Mouse (Mus musculus): Measurements from ENCODE around the gene Tmem150c.
A peak's percentile ranks its signal among the peaks of the same experiment; 100 is the strongest.

Tmem150c gene

DNA sequence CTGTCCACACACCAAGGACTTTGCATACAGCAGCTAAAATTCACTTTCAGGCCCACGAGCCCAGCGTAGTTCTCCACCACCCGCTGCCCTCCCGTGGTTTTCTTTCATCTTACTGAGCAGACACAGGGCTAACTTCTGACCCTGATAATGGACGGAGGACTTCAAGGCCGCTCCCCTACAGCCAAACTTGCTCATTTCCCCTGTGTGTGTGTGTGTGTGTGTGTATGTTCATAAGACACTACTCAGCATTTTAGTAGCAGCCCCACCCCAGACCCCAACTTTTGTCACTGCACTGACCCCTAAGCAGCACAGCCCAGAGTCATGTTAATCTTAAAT lies at the start of gene Tmem150c:
Gene Tmem150c, minus strand, starts transcription at position 171 of the 336 bp plus-strand sequence.
- no peak for DNase-seq (ENCODE audit: low spot score in 2 of 2)

DNA sequence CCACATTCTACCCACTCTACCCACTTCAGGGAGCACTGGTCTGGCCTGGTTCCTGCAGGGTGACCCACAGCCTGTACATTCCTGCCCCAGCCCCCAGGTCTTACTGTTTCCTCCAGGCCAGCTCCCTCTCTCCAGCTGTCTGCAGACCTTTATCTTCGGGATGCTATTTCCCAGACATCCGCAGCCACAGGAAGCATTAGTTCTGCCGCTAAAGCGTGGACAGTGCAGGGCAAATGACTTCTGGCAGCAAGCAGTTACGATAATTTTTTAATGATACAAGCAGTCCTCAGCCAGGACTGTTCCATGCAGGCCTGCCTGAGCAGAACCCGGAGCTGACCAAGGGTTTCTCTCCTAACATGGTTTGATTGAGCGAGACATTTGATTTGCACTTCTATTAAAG lies 49.5 kb upstream of the Tmem150c start:
- no peak for DNase-seq (ENCODE audit: low spot score in 2 of 2)

DNA sequence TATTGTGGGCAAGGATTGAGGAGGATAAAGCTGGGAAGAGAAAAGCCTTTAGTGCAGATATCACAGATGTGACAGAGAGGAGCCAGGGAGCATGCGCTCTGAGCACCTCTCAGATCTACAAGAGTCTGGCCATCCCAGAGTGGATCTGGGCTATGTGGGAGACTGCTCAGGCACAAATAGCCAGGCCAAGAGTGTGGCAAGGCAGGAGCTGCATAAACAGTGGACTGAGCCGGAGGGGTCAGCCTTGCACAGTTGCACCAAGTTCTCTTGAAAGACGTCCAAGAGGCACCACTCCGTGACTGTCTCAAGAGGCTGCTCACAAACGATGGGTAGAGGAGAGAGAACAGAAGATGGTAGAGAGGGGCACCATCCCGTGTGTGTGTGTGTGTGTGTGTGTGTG lies 47.1 kb upstream of the Tmem150c start:
- DNase-seq (ENCODE audit: low spot score in 2 of 2) = no peak

DNA sequence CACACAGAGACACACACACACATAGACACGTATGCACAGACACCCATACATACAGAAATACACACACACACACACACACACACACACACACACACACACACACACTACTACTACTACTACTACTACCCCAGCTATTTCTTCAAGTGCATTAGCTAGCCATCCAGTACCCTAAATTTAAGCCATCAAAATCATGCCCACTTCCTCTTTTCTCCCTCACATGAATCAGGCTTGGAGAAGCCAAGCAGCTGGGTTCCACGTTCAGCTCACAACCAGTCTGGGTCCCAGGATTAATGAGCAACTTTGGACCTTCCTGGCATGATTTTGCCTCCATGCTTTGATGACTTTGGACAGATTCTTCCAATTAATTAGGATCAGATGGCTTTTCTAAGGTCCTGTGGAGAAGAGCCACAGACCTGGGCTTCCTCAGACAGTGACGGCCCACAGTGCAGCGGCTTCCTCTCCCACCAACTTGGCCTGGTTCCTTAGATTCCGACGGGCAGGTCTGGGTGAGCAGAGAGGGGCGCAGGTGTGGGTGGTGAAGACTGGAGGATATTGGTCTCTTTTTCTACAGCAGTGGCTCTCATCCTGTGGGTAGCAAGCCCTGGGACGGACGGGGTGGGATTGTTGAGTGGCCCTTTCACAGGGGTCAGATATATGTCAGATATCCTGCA lies 46.0 kb upstream of the Tmem150c start:
- no peak for DNase-seq (ENCODE audit: low spot score in 2 of 2)

DNA sequence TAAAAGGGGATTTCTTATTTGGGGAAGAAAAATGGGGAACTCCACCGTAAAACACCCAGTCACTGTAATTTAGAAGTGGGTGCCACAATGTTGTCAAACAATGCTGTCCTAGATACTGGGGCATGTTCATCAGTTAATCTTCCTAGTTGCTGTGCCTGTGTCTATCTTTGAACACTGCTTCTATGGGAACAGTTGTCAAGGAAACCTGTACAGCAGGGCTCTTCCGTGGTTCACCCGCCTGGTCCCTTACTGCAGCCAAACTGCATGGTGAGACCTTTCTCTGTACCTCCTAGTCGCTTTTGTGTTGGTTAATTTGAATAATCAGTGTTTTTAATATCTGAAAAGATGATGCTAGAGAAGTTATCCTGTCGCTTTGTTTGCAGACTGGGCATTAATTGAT lies 41.2 kb upstream of the Tmem150c start:
- DNase-seq (ENCODE audit: low spot score in 2 of 2) = no peak

DNA sequence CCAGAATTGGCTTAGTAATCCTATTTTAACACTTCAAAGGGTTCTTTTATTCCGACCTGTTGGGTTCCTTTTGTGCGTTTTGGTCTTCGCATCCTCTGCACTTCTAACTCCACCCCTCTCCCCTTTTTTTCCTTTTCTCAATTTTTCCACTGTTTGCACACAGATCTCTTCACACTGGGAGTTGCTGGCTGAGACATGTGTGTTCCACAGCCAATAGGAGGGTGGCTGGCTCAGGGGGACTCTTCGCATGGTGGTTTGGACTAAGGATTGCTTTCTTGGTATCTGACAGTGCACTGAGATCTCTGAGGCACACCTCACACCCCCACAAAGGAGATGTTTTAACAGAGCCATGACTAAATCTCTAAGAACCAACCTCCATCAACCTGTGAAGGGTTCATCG lies 40.7 kb upstream of the Tmem150c start:
- no peak for DNase-seq (ENCODE audit: low spot score in 2 of 2)

DNA sequence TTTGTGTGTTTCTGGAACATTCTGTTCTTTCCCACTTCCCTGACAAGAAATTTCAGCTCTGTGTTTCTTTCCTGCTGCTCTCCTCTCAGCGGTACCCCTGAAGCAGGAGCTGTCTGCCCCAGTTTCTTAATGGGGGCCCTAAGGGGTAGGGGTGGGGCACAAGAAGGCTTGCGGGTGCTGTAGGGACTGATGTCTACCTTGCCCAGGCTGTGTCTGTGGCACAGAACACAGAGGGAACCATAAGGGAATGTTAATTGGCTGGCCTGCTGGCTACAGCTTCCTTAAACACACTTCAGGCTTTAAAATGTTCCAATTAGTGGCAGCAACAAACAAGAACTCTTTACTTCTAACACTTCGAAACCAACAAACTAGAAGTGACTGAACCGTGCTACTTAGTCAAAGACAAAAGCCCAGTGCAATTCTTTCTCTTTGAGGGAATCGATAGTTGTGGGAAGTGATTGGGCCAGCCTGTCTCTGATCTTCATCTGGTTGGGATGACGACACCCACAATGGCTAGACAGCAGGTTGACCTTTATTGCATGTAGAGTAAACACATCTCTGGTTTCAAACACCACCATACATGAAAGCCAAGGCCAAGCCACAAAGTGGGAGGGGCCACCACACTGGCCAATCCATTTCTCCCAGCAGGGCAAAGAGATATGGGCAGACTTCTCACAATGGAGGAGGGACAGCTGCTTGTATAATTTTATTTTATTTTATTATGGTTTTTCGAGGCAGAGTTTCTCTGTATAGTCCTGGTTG lies 39.7 kb upstream of the Tmem150c start:
- DNase-seq (ENCODE audit: low spot score in 2 of 2) = no peak

DNA sequence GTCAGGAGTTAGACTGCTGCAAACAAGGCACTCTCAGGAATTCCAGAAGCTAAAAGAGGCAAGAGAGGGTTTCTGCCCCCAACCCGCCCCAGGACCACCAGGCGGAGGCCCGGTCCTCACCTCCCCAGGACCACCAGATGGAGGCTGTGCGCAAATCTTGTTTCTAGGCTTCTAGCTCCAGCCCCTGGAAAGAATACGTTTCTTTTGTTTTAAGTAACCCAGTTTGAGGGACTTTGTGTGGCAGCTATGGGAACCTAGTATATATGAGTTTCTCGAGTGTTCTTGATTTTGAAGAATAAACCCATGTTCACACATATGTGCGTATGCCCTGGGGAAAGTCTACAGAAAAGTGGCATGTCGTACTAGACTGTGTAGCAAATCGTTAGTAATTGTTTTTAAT lies 37.9 kb upstream of the Tmem150c start:
- DNase-seq (ENCODE audit: low spot score in 2 of 2) = no peak

DNA sequence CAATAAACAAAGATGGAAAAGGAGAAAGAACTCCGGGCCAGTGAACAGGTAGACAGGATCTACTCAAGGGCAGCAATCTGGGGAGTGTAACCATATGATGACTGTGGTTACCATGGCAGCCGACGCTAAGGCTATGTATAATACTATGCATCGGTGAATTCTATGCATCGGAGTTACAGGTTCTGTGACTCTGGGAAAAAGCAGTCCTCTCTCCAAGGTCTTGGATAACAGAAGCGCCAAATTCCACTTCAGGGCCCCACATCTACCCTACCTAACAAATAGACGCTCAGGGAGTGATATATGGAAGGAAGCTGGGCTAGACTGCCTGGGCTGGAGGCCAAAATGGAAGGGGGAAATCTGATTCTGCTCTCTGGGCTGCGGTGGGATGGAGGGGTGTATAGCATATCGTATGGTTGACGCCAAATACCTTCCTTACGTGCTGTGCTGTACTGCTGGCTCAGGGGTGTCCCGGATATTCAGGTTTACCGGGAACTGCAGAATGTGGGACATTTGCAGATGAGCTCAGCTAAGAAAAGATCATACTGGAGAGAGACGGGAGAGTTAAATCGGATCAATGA lies 37.3 kb upstream of the Tmem150c start:
- no peak for DNase-seq (ENCODE audit: low spot score in 2 of 2)

DNA sequence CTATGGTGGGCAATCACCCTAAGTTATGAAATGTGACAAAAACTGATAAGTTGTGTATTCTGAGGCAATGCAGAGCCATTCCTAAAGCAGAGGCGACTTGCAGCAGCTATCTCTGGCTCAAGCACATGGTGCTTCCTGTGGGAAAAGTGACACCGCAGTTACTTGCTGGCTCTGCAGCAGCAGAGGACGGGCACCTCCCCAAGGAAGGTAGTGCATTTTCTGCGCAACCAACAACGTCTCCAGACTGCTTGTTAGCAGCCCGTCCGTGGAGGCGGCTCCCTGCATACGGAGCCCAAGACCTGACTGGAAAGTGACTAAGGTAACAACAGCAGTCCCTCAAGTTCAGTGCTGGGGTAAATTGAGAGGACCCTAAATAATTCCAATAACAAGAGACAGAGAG lies 36.8 kb upstream of the Tmem150c start:
- DNase-seq (ENCODE audit: low spot score in 2 of 2) = no peak

DNA sequence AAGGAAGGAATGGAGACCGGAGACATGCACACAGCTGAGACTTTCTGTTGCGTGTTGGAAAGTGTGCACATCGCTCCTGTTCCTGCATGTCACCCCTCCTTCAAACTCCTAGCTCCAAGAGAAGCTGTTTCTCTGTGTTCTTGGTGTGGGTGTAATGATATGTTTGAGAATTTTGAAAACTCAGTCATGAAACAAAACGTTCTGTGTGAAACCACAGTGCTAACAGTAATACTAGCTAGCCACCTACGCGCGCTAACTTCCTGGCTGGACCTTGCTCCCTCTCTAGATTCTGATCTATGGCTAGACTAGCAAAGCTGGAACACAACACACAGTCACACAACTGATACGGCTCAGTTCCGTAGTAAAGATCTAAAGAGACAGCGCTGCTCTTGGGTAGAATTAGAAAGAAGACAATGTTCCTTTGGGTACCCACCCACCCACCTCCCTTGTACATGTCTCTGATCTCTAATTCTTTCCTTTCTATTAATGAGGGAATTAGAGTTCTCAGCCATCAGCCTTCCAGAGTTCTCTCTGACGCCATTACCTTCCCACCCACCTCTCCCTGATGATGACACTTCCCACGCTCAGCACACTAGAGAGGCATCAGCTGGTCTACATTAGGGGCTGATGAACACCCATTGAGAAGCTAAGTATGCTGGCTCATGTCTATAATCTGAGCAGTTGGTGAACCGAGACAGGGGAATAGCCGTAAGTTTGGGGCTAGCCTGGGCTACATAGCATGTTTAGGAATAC lies 32.0 kb upstream of the Tmem150c start:
- DNase-seq (ENCODE audit: low spot score in 2 of 2) = no peak

DNA sequence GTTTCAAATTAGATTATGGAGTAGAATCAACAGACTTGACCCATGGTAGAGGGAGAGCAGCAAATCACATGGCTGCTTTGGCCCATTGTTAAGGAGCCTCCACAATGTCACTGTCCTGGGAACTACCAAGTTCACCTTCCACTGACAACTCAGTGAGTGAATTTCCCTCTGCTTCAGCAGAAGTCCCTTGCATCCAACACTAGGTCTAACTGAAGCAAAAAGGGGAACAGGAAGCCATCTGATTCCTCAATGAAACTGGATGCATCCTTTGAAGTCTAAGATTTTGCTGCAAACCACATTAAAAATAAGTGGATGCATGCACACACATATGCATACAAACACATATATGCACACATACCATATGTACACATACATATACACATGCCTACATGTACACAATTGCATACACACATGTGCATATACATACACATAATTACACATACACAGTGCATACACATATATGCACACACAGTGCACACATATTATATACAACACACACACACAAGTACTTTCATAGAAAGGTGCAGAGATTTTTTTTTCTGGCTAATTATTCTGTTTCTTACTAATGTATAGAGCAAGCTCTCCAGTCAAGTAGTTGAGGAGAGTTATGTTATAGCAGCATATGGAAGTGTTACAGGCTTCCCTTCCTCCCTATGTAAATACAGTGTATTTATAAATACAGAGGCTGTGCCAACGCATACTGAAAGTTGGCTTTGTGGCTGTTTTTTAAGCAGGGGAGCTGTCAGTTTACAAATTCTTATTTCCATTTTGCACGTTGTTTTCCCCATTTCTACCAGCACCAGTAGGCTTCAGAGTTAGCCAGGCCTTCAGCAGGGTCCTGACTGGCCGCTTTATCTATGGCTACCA lies 27.7 kb upstream of the Tmem150c start:
- DNase-seq (ENCODE audit: low spot score in 2 of 2) = no peak

DNA sequence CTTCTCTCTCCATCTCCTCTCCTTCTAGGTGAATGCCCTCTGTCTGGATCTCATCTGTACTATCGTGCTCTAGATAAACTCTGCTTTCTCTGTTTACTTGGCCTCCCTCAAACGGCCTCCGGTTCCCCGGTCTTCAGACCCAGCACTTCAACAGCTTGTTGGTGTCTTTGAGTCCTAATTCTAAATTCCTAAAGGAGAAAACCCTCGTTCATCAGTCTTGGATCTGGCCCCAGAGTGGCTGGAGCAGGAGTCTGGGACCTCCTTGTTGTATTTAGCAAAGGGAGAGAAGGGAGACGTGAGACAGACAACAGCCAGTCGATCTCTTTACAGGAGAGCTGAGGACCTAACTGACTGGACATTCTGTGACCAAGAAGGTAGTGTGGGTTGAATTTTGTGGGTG lies 27.0 kb upstream of the Tmem150c start:
- DNase-seq (ENCODE audit: low spot score in 2 of 2) = no peak

DNA sequence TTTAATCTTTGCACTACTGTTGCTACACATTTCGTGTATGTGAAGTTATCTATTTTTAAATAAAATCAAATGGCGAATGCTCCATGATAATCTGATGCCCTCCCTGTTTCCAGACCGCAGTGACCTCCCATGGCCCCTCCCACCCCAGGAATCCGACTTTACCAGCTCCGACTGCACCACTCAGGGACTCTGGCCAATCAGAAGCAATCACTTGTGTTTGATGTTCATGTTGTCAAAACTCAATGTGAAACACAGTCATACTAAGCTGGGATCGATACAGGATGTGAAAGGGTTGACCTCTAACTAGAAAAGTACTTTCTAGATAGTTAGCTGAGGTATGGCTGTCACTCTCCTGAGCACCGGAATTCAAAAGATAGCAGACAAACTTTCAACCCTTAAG lies 26.3 kb upstream of the Tmem150c start:
- DNase-seq (ENCODE audit: low spot score in 2 of 2) = no peak

DNA sequence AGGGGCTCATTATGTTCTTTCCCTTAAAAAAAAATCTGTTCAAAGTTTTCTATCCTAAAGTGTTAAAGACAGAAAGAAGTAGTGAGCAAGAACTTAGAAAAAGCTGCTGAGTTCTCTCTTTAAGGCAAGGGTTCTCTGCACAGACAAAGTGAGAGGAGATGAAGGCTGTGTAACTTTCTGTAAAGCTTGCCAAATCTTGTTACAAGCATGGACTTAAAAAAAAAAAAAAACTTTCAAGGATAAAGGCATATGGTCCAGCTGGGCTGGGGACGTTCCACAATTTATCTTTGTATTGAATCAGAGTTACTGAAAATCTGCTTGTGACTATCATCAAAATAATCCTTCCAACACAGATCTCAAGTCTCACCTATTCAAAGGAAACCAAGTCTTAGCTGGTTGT lies 21.4 kb upstream of the Tmem150c start:
- no peak for DNase-seq (ENCODE audit: low spot score in 2 of 2)

DNA sequence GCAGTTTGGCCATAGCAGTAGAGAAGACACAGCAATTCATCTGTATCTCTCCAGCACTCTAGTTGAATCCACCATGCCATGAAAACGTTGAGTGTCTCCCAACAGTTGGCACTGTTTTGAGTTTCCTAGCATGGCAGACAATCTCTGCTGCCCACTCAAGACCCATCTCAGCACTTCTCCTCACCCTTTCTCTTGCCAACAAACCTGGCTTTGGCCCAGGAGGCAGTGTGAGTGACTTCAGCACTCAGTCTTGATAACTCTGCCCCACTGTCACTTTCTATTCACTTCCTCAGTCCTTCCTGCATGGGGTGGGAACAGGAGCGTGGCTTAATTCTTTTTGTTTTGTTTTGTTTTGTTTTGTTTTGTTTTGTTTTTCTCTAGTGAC lies 19.2 kb upstream of the Tmem150c start:
- no peak for DNase-seq (ENCODE audit: low spot score in 2 of 2)

DNA sequence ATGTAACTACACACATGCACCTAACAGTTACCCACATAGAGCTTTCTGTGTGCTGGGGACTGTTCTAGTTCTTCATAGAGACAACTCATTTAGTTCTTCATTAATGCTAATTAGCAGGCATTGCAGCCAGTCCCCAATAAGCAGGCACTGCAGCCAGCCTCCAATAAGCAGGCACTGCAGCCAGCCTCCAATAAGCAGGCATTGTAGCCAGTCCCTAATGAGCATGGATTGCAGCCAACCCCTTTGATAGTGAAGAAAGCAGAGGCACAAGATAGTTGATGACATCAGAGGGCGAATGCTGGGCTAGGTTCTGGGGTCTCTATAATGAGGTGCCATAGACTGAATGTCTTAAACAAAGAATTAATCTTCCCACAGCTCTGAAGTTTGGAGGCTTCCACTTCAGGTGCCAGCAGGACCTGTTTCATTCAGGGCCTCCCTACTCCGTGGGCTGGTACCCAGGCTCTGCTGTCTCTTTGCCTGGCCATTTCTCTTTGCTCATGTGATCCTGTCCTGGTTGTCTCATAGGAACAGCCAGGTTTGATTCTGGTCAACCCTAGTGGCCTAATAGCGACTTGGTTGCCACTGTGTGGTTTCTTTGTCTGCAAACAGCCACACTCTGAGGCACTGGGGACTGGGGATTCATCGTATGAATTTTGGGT lies 18.6 kb upstream of the Tmem150c start:
- peak; percentile 52 to 68 for DNase-seq (ENCODE audit: low spot score in 2 of 2)

DNA sequence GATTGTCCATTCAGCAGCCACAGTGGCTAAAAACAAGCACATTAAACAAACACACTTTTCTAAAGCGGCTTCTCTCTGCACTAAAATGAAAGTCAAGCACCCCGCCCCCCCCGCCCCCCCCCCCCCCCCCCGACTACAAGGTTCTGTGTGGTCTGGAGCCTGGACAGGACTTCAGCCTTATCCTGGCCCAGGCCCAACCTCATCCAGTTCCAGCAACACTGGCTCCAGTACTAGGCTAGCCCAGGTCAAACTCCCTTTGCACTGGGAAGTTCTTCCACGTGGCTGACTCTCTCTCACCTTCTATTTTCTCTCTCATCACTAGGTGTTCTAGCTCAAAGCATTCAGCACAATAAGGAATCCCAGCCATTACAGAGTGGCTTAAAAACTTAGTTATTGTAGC lies 17.9 kb upstream of the Tmem150c start:
- DNase-seq (ENCODE audit: low spot score in 2 of 2) = no peak

DNA sequence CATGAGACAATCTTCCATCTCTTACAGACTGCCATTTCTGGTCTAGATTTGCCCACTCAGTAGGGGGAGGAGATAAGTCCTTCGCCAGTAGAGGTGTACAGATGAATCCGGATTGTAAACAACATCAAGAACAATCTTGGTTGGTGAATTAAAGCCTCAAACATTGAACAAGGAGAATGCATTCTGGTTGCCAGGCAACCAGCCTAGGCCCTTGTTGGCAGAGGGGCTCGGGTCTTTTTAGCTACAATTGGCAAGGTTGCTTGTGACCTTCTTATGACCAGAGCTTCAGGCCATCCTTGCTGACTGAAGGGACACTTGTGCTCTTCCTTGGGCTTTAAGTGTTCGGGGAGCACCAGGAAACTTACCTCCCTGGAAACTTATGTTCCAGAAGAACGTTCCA lies 16.5 kb upstream of the Tmem150c start:
- DNase-seq (ENCODE audit: low spot score in 2 of 2) = no peak

DNA sequence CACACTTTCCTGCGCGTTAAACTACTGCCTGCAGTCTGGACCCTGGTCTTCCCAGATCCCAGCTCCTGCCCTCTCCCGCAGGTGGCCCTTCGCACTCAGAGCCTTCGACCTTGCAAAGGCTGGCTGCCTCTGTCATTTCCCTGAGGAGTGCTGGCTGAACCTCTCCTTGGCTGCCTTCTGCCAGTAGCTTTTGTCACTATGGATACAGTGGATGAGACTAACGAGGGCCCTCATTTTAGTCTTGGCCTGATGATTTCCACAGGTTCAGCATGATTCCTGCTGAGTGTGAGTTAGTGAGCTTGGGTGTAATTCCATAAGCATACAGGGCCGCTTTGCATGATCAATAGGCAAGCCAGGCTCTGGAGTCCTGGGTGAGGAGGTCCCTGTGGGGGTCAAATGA lies 16.0 kb upstream of the Tmem150c start:
- no peak for DNase-seq (ENCODE audit: low spot score in 2 of 2)

DNA sequence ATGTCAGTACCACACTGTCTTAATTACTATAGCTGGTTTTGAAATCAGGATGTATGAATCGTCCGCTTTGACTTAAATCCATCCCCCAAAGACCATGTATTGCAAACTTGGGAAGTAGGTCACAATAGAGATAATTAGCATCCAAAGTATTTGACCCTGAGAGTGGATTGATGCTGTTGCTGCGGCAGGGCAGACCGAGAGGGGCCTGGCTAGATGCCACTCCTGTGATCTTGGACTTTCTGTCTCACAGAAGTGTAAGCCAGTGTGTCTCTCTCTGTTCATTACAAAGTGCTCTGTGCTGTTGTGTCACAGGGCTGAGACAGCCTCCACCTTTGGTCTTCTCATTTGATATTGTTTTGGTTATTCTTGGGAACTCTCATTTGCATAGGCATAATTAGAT lies 12.5 kb upstream of the Tmem150c start:
- DNase-seq (ENCODE audit: low spot score in 2 of 2) = no peak
